In genomic region chr1:139153493-139153892, GRCm38 (mm10) we compare ENCODE assay signal across 18 mouse cellular contexts.
DNase-seq lines count a peak whose midpoint lies in the region; ATAC-seq lines count a peak whose summit lies in the region.
"Had no signal": no experiment of that assay in that cellular context is flagged by ENCODE, and none has a peak within 500 bp of the region (broad histone marks: within the 10 kb centered on the region; RNA-seq: fewer than 3 reads in every experiment).

No protein-coding gene starts in this region.

- H3K4me2 ChIP-seq in forebrain, embryonic 11.5 days (ENCODE audit: low read depth, low read length, severe bottlenecking): no peak overlapping the region
- H3K4me2 ChIP-seq in forebrain, embryonic 15.5 days (replicated peaks): no peak overlapping the region
- H3K4me2 ChIP-seq in midbrain, embryonic 13.5 days (replicated peaks): peak overlapping the region; percentile 15; the same call in 1 of the 2 replicates
- H3K4me2 ChIP-seq: heart, embryonic 13.5 days; limb, embryonic 12.5 days; liver, embryonic 13.5 days; lung, embryonic 14.5 days had no signal

- ATAC-seq in forebrain, embryonic 11.5 days (replicated peaks; ENCODE audit: low FRiP score): peak; percentile 80
- peak; percentile 87 for ATAC-seq in forebrain, embryonic 15.5 days (replicated peaks)
- ATAC-seq in midbrain, embryonic 13.5 days: peak; percentile 83

- H3K4me1 ChIP-seq in forebrain, embryonic 11.5 days (replicated peaks; ENCODE audit: control insufficient read depth, insufficient read depth, low read length): peaks cover 4% of the 10 kb centered on the region; the same call in 1 of the 2 replicates
- H3K4me1 ChIP-seq in forebrain, embryonic 15.5 days: peaks cover 9% of the 10 kb centered on the region
- peaks cover 9% of the 10 kb centered on the region for H3K4me1 ChIP-seq in midbrain, embryonic 13.5 days (replicated peaks)
- H3K4me1 ChIP-seq: heart, embryonic 13.5 days; limb, embryonic 12.5 days; liver, embryonic 13.5 days had no signal

- no peak overlapping the region for H3K4me3 ChIP-seq in forebrain, embryonic 11.5 days (ENCODE audit: low read depth, low read length)
- no peak overlapping the region for H3K4me3 ChIP-seq in forebrain, embryonic 15.5 days
- no peak overlapping the region for H3K4me3 ChIP-seq in midbrain, embryonic 13.5 days (replicated peaks)
- H3K4me3 ChIP-seq: heart, embryonic 13.5 days; limb, embryonic 12.5 days; liver, embryonic 13.5 days had no signal

- H3K27me3 ChIP-seq in forebrain, embryonic 11.5 days (ENCODE audit: control insufficient read depth, insufficient read depth, low read length): no peaks in the 10 kb centered on the region
- no peaks in the 10 kb centered on the region for H3K27me3 ChIP-seq in forebrain, embryonic 15.5 days
- no peaks in the 10 kb centered on the region for H3K27me3 ChIP-seq in midbrain, embryonic 13.5 days
- H3K27me3 ChIP-seq: heart, embryonic 13.5 days; limb, embryonic 12.5 days; liver, embryonic 13.5 days had no signal

- no peaks in the 10 kb centered on the region for H3K9me3 ChIP-seq in forebrain, embryonic 11.5 days (ENCODE audit: control insufficient read depth, low read length)
- no peaks in the 10 kb centered on the region for H3K9me3 ChIP-seq in forebrain, embryonic 15.5 days
- no peaks in the 10 kb centered on the region for H3K9me3 ChIP-seq in midbrain, embryonic 13.5 days
- H3K9me3 ChIP-seq: heart, embryonic 13.5 days; limb, embryonic 12.5 days; liver, embryonic 13.5 days had no signal

- H3K36me3 ChIP-seq in forebrain, embryonic 11.5 days (ENCODE audit: control insufficient read depth, insufficient read depth, low read length): no peaks in the 10 kb centered on the region
- H3K36me3 ChIP-seq in forebrain, embryonic 15.5 days: no peaks in the 10 kb centered on the region
- no peaks in the 10 kb centered on the region for H3K36me3 ChIP-seq in midbrain, embryonic 13.5 days
- H3K36me3 ChIP-seq: limb, embryonic 12.5 days; liver, embryonic 13.5 days had no signal

- no peak overlapping the region for H3K9ac ChIP-seq in forebrain, embryonic 11.5 days (ENCODE audit: low read length)
- H3K9ac ChIP-seq in forebrain, embryonic 15.5 days (replicated peaks): no peak overlapping the region
- no peak overlapping the region for H3K9ac ChIP-seq in midbrain, embryonic 13.5 days (replicated peaks)
- H3K9ac ChIP-seq: heart, embryonic 13.5 days; limb, embryonic 12.5 days; liver, embryonic 13.5 days; lung, embryonic 14.5 days had no signal

- no peak for DNase-seq in forebrain, embryonic 11.5 days (ENCODE audit: low spot score)
- DNase-seq in retina, postnatal 7 days (ENCODE audit: low read depth, low spot score): peak; percentile 24
- DNase-seq in kidney, postnatal 36 days: no peak
- no peak for DNase-seq in lung, postnatal 10 days
- no peak for DNase-seq in thymus, postnatal 4 days
- DNase-seq: cerebellum, adult 9-11 months; gastrocnemius, postnatal 14 days; heart, adult 18-20 months; kidney, adult 9 months; kidney, postnatal 4 days; liver, embryonic 13.5 days; lung, embryonic 14.5 days; spleen, adult 18-20 months had no signal

- WGBS in forebrain, embryonic 11.5 days: 31% methylated on average over 6 of the region's 6 CpGs
- 12% methylated on average over 6 of the region's 6 CpGs for WGBS in forebrain, embryonic 15.5 days
- WGBS in midbrain, embryonic 13.5 days: 13% methylated on average over 6 of the region's 6 CpGs

- 0 out of 2 replicates have a peak overlapping the region, but pooled peaks have one; percentile 46 for H3K27ac ChIP-seq in forebrain, embryonic 11.5 days (ENCODE audit: low read depth, low read length)
- H3K27ac ChIP-seq in forebrain, embryonic 15.5 days (replicated peaks): no peak overlapping the region
- H3K27ac ChIP-seq in midbrain, embryonic 13.5 days: peak overlapping the region; percentile 71
- H3K27ac ChIP-seq: heart, embryonic 13.5 days; limb, embryonic 12.5 days; liver, embryonic 13.5 days; macrophage had no signal
